Mouse (Mus musculus): ENCODE data around the gene Enox1.

GRCm38 (mm10) chr14:77456066-77456465 lies 299.5 kb downstream of the Enox1 start:
- no peak for TF ChIP-seq EP300 (IDR thresholded peaks at IDR 0.05; ENCODE audit: low read depth)
- TF ChIP-seq CTCF (IDR thresholded peaks at IDR 0.05; ENCODE audit: low read depth) = no peak
